8 mouse cellular contexts compared by ENCODE assay signal in genomic region chr5:130044201-130044695, GRCm38 (mm10). TPM values are rescaled to one million over a fixed set of nuclear protein-coding genes. Genes with fewer than 3 reads are reported as not detected.
A peak's percentile ranks its signal among the peaks of the same experiment; 100 is the strongest.
DNase-seq lines count a peak whose midpoint lies in the region; ATAC-seq and TF ChIP-seq lines count a peak whose summit lies in the region.

No protein-coding gene starts in this region.

- intact Hi-C loops in left cerebral cortex, adult 2 months (cut with DNase I): loop anchor here (1.0 kb wide), 1 partner anchor 95 kb away; no protein-coding TSS in a partner anchor

- no peaks in the 10 kb centered on the region for H3K79me3 ChIP-seq in C2C12 (ENCODE audit: low read depth)

- 87% methylated on average over 7 of the region's 7 CpGs for WGBS in heart, embryonic 12.5 days
- 88% methylated on average over 7 of the region's 7 CpGs for WGBS in hindbrain, embryonic 10.5 days

- H3K27ac ChIP-seq in heart, embryonic 12.5 days (ENCODE audit: poor library complexity, severe bottlenecking): no peak overlapping the region
- no peak overlapping the region; the same call in 1 of the 2 replicates for H3K27ac ChIP-seq in left cerebral cortex, adult 2 months
- no peak overlapping the region for H3K27ac ChIP-seq in hindbrain, embryonic 10.5 days

- H3K79me2 ChIP-seq in C2C12 (ENCODE audit: control insufficient read depth, insufficient read depth): no peaks in the 10 kb centered on the region

- H3K9ac ChIP-seq in heart, embryonic 12.5 days: no peak overlapping the region

- peak; percentile 6 for TF ChIP-seq CTCF in C2C12 (IDR thresholded peaks at IDR 0.05; ENCODE audit: control insufficient read depth, insufficient read depth, insufficient read length)
- peak; percentile 84 for TF ChIP-seq CTCF in left cerebral cortex, adult 2 months (IDR thresholded peaks at IDR 0.05)

- H3K9me3 ChIP-seq in heart, embryonic 12.5 days (replicated peaks): no peaks in the 10 kb centered on the region; the same call in 1 of the 2 replicates
- H3K9me3 ChIP-seq in hindbrain, embryonic 10.5 days: no peaks in the 10 kb centered on the region

- peaks cover 60% of the 10 kb centered on the region for H3K27me3 ChIP-seq in heart, embryonic 12.5 days (replicated peaks)
- no peaks in the 10 kb centered on the region for H3K27me3 ChIP-seq in C2C12 (ENCODE audit: control insufficient read depth, insufficient read depth, insufficient read length)
- no peaks in the 10 kb centered on the region for H3K27me3 ChIP-seq in hindbrain, embryonic 10.5 days (ENCODE audit: insufficient read depth, poor library complexity, severe bottlenecking)

- no peak overlapping the region for H3ac ChIP-seq in C2C12 (ENCODE audit: control insufficient read depth, insufficient read length, low read depth)

- DNase-seq in heart, adult 11 months: peak; percentile 97
- DNase-seq in cerebellum, adult 11 months: peak; percentile 79
- DNase-seq in left cerebral cortex, adult 2 months (ENCODE audit: extremely low spot score in 1 of 2, low spot score in 2 of 2): peak; percentile 32 to 53
- DNase-seq in retina, postnatal 1 day: peak; percentile 38
- no peak for DNase-seq in hindbrain, embryonic 10.5 days (ENCODE audit: low spot score)

- H3K4me3 ChIP-seq in heart, embryonic 12.5 days: no peak overlapping the region
- no peak overlapping the region for H3K4me3 ChIP-seq in C2C12 (ENCODE audit: insufficient read depth, poor library complexity, severe bottlenecking)
- no peak overlapping the region for H3K4me3 ChIP-seq in left cerebral cortex, adult 2 months
- no peak overlapping the region for H3K4me3 ChIP-seq in hindbrain, embryonic 10.5 days

- H3K36me3 ChIP-seq in heart, embryonic 12.5 days: peaks cover 43% of the 10 kb centered on the region
- peaks cover 64% of the 10 kb centered on the region for H3K36me3 ChIP-seq in C2C12 (ENCODE audit: control insufficient read depth, insufficient read depth)
- peaks cover 96% of the 10 kb centered on the region for H3K36me3 ChIP-seq in hindbrain, embryonic 10.5 days

- peaks cover 13% of the 10 kb centered on the region for H3K4me1 ChIP-seq in heart, embryonic 12.5 days (replicated peaks)
- peaks cover 4% of the 10 kb centered on the region; the same call in 1 of the 2 replicates for H3K4me1 ChIP-seq in hindbrain, embryonic 10.5 days (replicated peaks)

- no peak for ATAC-seq in heart, embryonic 12.5 days (ENCODE audit: insufficient number of reproducible peaks, low FRiP score)
- peak; percentile 94 for ATAC-seq in granulocyte monocyte progenitor cell, adult 5-6 weeks (replicated peaks; ENCODE audit: poor library complexity, severe bottlenecking)

- no peak overlapping the region for H3K4me2 ChIP-seq in heart, embryonic 12.5 days

TF ChIP-seq in C2C12, 6 proteins besides CTCF, POLR2A, EP300 and RAD21:
- TF ChIP-seq CEBPB (IDR thresholded peaks at IDR 0.05; ENCODE audit: low read depth): peak; percentile 48
- TF ChIP-seq MYOD1 (IDR thresholded peaks at IDR 0.05; ENCODE audit: control insufficient read depth, insufficient read length, low read depth): no peak
- TF ChIP-seq MYOG (IDR thresholded peaks at IDR 0.05; ENCODE audit: control insufficient read depth, extremely low read depth, insufficient read length): no peak
- TF ChIP-seq MAX (IDR thresholded peaks at IDR 0.05): no peak

RNA-seq across cellular contexts. Expression of gene Crcp, which starts 15.2 kb away (rescaled TPM):
- polyA plus RNA-seq in heart, embryonic 12.5 days (2016; fragmentation: Nextera tagmentation; extraction: Ambion mirVana): 21.2 and 22.5 TPM in 2 replicates
- 32.6 TPM for polyA plus RNA-seq in C2C12 (2012; fragmentation: generic; extraction: Trizol)
- 31.2 and 52.0 TPM in 2 replicates for total RNA-seq in granulocyte monocyte progenitor cell, adult 5-6 weeks (2014; fragmentation: Nextera tagmentation)
- 40.7 and 67.6 TPM in 2 replicates for total RNA-seq in granulocyte monocyte progenitor cell, adult 5-6 weeks (2017)
- 10 to 100 TPM; 30.2 to 30.8 TPM for total RNA-seq in left cerebral cortex, adult 2 months (2021)
- polyA plus RNA-seq in hindbrain, embryonic 10.5 days (2016; fragmentation: Nextera tagmentation; extraction: Ambion mirVana): 57.6 and 61.3 TPM in 2 replicates

RNA-seq across cellular contexts. Expression of gene Asl, which starts 15.2 kb away (rescaled TPM):
- 15.7 and 19.1 TPM in 2 replicates for polyA plus RNA-seq in heart, embryonic 12.5 days (2016; fragmentation: Nextera tagmentation; extraction: Ambion mirVana)
- 26.4 TPM for polyA plus RNA-seq in C2C12 (2012; fragmentation: generic; extraction: Trizol)
- 34.6 and 40.6 TPM in 2 replicates for total RNA-seq in granulocyte monocyte progenitor cell, adult 5-6 weeks (2014; fragmentation: Nextera tagmentation)
- 17.5 and 19.6 TPM in 2 replicates for total RNA-seq in granulocyte monocyte progenitor cell, adult 5-6 weeks (2017)
- 10 to 100 TPM; 15.7 to 23.5 TPM for total RNA-seq in left cerebral cortex, adult 2 months (2021)
- 37.9 and 40.8 TPM in 2 replicates for polyA plus RNA-seq in hindbrain, embryonic 10.5 days (2016; fragmentation: Nextera tagmentation; extraction: Ambion mirVana)

RNA-seq across cellular contexts. Expression of gene Tpst1, which starts 28.9 kb away (rescaled TPM):
- polyA plus RNA-seq in heart, embryonic 12.5 days (2016; fragmentation: Nextera tagmentation; extraction: Ambion mirVana): 25.8 and 29.4 TPM in 2 replicates
- 22.3 TPM for polyA plus RNA-seq in C2C12 (2012; fragmentation: generic; extraction: Trizol)
- 16.0 and 17.3 TPM in 2 replicates for total RNA-seq in granulocyte monocyte progenitor cell, adult 5-6 weeks (2014; fragmentation: Nextera tagmentation)
- 3.4 and 7.5 TPM in 2 replicates for total RNA-seq in granulocyte monocyte progenitor cell, adult 5-6 weeks (2017)
- 10 to 100 TPM; 34.0 to 34.1 TPM for total RNA-seq in left cerebral cortex, adult 2 months (2021)
- polyA plus RNA-seq in hindbrain, embryonic 10.5 days (2016; fragmentation: Nextera tagmentation; extraction: Ambion mirVana): 50.0 and 50.3 TPM in 2 replicates

RNA-seq across cellular contexts. Expression of gene Gusb, which starts 41.4 kb away (rescaled TPM):
- polyA plus RNA-seq in heart, embryonic 12.5 days (2016; fragmentation: Nextera tagmentation; extraction: Ambion mirVana): 46.8 and 48.1 TPM in 2 replicates
- polyA plus RNA-seq in C2C12 (2012; fragmentation: generic; extraction: Trizol): 56.0 TPM
- 119 and 163 TPM in 2 replicates for total RNA-seq in granulocyte monocyte progenitor cell, adult 5-6 weeks (2014; fragmentation: Nextera tagmentation)
- 91.6 and 103 TPM in 2 replicates for total RNA-seq in granulocyte monocyte progenitor cell, adult 5-6 weeks (2017)
- 10 to 100 TPM; 10.3 to 12.2 TPM for total RNA-seq in left cerebral cortex, adult 2 months (2021)
- polyA plus RNA-seq in hindbrain, embryonic 10.5 days (2016; fragmentation: Nextera tagmentation; extraction: Ambion mirVana): 36.1 and 40.5 TPM in 2 replicates
